Mouse (Mus musculus) stomach, embryonic 15.5 days (tissue): ENCODE results near the gene Hilpda. TPM values are rescaled to one million over a fixed set of nuclear protein-coding genes. Genes with fewer than 3 reads are reported as not detected.

Experiments used
- ATAC-seq: fragments of 200-750 bp; cut with Nextera tagmentation; 2 replicates; pipeline ENCODE4 v1.8.0; 2017; ENCODE audit warnings: low read depth, moderate number of reproducible peaks, moderate TSS enrichment; ENCODE audit not compliant: insufficient read depth, low FRiP score
- H3K27ac ChIP-seq: fragments of 300-500 bp; sonication (generic); 2 replicates; pipeline ENCODE4 v1.5.1; 2015; ENCODE audit warnings: mild to moderate bottlenecking, inconsistent platforms
- H3K27me3 ChIP-seq: fragments of 300-500 bp; sonication (generic); replicated peaks from 2 replicates; pipeline ENCODE4 v1.6.1; 2015; ENCODE audit warnings: inconsistent platforms
- H3K36me3 ChIP-seq: fragments of 300-500 bp; sonication (generic); 2 replicates; pipeline ENCODE4 v1.6.1; 2015; ENCODE audit warnings: inconsistent platforms
- H3K4me1 ChIP-seq: fragments of 300-500 bp; sonication (generic); 2 replicates; pipeline ENCODE4 v1.6.1; 2015; ENCODE audit warnings: inconsistent platforms
- H3K4me2 ChIP-seq: fragments of 300-500 bp; sonication (generic); 2 replicates; pipeline ENCODE4 v1.6.1; 2015; ENCODE audit warnings: mild to moderate bottlenecking, inconsistent platforms
- H3K4me3 ChIP-seq: fragments of 300-500 bp; sonication (generic); replicated peaks from 2 replicates; pipeline ENCODE4 v1.5.1; 2015; ENCODE audit warnings: inconsistent platforms
- H3K9ac ChIP-seq: fragments of 300-500 bp; sonication (generic); 2 replicates; pipeline ENCODE4 v1.6.1; 2015; ENCODE audit warnings: inconsistent platforms
- H3K9me3 ChIP-seq: fragments of 300-500 bp; sonication (generic); 2 replicates; pipeline ENCODE4 v1.6.1; 2016; ENCODE audit warnings: inconsistent platforms
- WGBS: fragments of 180-500 bp; shearing (Covaris S2); methylation state at CpG from one replicate; pipeline ENCODE4 v1.1.7; 2015; 5-methylcytosine and 5-hydroxymethylcytosine counted together
- polyA plus RNA-seq: library from polyadenylated mRNA; unstranded; fragments of >200 nt; fragmentation: Nextera tagmentation; extraction: Ambion mirVana; gene quantifications from 2 replicates; pipeline ENCODE4 v1.2.1, GENCODE M21; 2015

Hilpda gene
- polyA plus RNA-seq, 1 experiment from 2014 or later = 34.6 TPM

- no peak for ATAC-seq
These were observed 25.7 kb upstream of the Hilpda start for GRCm38 (mm10) chr6:29246585-29246984.

GRCm38 (mm10) chr6:29247072-29247471 lies 25.2 kb upstream of the Hilpda start:
- H3K36me3 ChIP-seq = no peaks in the 10 kb centered on the region
- ATAC-seq = no peak
- no peaks in the 10 kb centered on the region for H3K9me3 ChIP-seq
- H3K27ac ChIP-seq = no peak overlapping the region
- H3K9ac ChIP-seq = no peak overlapping the region
- H3K4me1 ChIP-seq = no peaks in the 10 kb centered on the region
- H3K4me2 ChIP-seq = no peak overlapping the region
- 51% methylated on average over 4 of the region's 4 CpGs for WGBS
- no peak overlapping the region for H3K4me3 ChIP-seq
- no peaks in the 10 kb centered on the region for H3K27me3 ChIP-seq

More at GRCm38 (mm10) chr6:29246585-29246984, 25.7 kb upstream of the Hilpda start:
- Histone ChIP-seq H3K4me3 (no peak overlapping the region), H3K9ac (no peak overlapping the region), H3K9me3 (no peaks in the 10 kb centered on the region), H3K27ac (no peak overlapping the region), H3K4me2 (no peak overlapping the region), H3K36me3 (no peaks in the 10 kb centered on the region), H3K4me1 (no peaks in the 10 kb centered on the region), H3K27me3 (no peaks in the 10 kb centered on the region)
- 52% methylated on average over 5 of the region's 5 CpGs for WGBS

- 69% methylated on average over 1 of the region's 1 CpGs for WGBS
- Histone ChIP-seq H3K4me1 (no peaks in the 10 kb centered on the region), H3K9me3 (no peaks in the 10 kb centered on the region), H3K4me3 (no peak overlapping the region), H3K27me3 (no peaks in the 10 kb centered on the region), H3K9ac (no peak overlapping the region), H3K36me3 (no peaks in the 10 kb centered on the region), H3K4me2 (no peak overlapping the region), H3K27ac (no peak overlapping the region)
- no peak for ATAC-seq
These were observed 12.9 kb upstream of the Hilpda start for GRCm38 (mm10) chr6:29259418-29259817.

- ATAC-seq = no peak
- Histone ChIP-seq H3K27ac (no peak overlapping the region), H3K9me3 (no peaks in the 10 kb centered on the region), H3K4me3 (no peak overlapping the region), H3K4me1 (no peaks in the 10 kb centered on the region), H3K36me3 (no peaks in the 10 kb centered on the region), H3K27me3 (no peaks in the 10 kb centered on the region), H3K9ac (no peak overlapping the region), H3K4me2 (no peak overlapping the region)
- WGBS = 74% methylated on average over 5 of the region's 5 CpGs
These were observed 10.5 kb upstream of the Hilpda start for GRCm38 (mm10) chr6:29261831-29262230.

- H3K9ac ChIP-seq = no peak overlapping the region
- no peak for ATAC-seq
- no peaks in the 10 kb centered on the region for H3K36me3 ChIP-seq
- no peak overlapping the region for H3K27ac ChIP-seq
- no peak overlapping the region for H3K4me3 ChIP-seq
- H3K4me2 ChIP-seq = no peak overlapping the region
- 62% methylated on average over 6 of the region's 6 CpGs for WGBS
- no peaks in the 10 kb centered on the region for H3K9me3 ChIP-seq
- H3K4me1 ChIP-seq = no peaks in the 10 kb centered on the region
- no peaks in the 10 kb centered on the region for H3K27me3 ChIP-seq
These were observed 8.4 kb upstream of the Hilpda start for GRCm38 (mm10) chr6:29263650-29264455.

- Histone ChIP-seq H3K36me3 (no peaks in the 10 kb centered on the region), H3K27me3 (no peaks in the 10 kb centered on the region), H3K27ac (no peak overlapping the region), H3K9me3 (no peaks in the 10 kb centered on the region), H3K9ac (no peak overlapping the region), H3K4me3 (no peak overlapping the region), H3K4me2 (no peak overlapping the region), H3K4me1 (no peaks in the 10 kb centered on the region)
- 80% methylated on average over 3 of the region's 3 CpGs for WGBS
- no peak for ATAC-seq
These were observed 7.9 kb upstream of the Hilpda start for GRCm38 (mm10) chr6:29264456-29264781.

- H3K9ac ChIP-seq = no peak overlapping the region
- no peaks in the 10 kb centered on the region for H3K4me1 ChIP-seq
- no peaks in the 10 kb centered on the region for H3K36me3 ChIP-seq
- ATAC-seq = no peak
- no peak overlapping the region for H3K27ac ChIP-seq
- no peak overlapping the region for H3K4me2 ChIP-seq
- H3K9me3 ChIP-seq = no peaks in the 10 kb centered on the region
- 46% methylated on average over 4 of the region's 4 CpGs for WGBS
- no peak overlapping the region for H3K4me3 ChIP-seq
- no peaks in the 10 kb centered on the region for H3K27me3 ChIP-seq
These were observed 5.4 kb upstream of the Hilpda start for GRCm38 (mm10) chr6:29266936-29267335.

- no peak overlapping the region for H3K4me2 ChIP-seq
- no peaks in the 10 kb centered on the region for H3K27me3 ChIP-seq
- no peak overlapping the region for H3K27ac ChIP-seq
- 54% methylated on average over 6 of the region's 6 CpGs for WGBS
- H3K4me3 ChIP-seq = no peak overlapping the region
- peaks cover 7% of the 10 kb centered on the region; the same call in 1 of the 2 replicates for H3K4me1 ChIP-seq
- H3K9ac ChIP-seq = no peak overlapping the region
- H3K9me3 ChIP-seq = no peaks in the 10 kb centered on the region
- no peak for ATAC-seq
- no peaks in the 10 kb centered on the region for H3K36me3 ChIP-seq
These were observed 3.2 kb upstream of the Hilpda start for GRCm38 (mm10) chr6:29269006-29269668.

- ATAC-seq = no peak
- H3K4me3 ChIP-seq = no peak overlapping the region
- no peaks in the 10 kb centered on the region for H3K27me3 ChIP-seq
- peaks cover 7% of the 10 kb centered on the region; the same call in 1 of the 2 replicates for H3K4me1 ChIP-seq
- no peak overlapping the region for H3K9ac ChIP-seq
- H3K27ac ChIP-seq = no peak overlapping the region
- no peaks in the 10 kb centered on the region; the same call in 1 of the 2 replicates for H3K36me3 ChIP-seq
- H3K9me3 ChIP-seq = no peaks in the 10 kb centered on the region
- 5% methylated on average over 8 of the region's 8 CpGs for whole genome bisulfite sequencing
- peak overlapping the region; percentile 24 for H3K4me2 ChIP-seq
These were observed 1.3 kb upstream of the Hilpda start for GRCm38 (mm10) chr6:29270961-29271360.

GRCm38 (mm10) chr6:29276746-29277145 lies 4.5 kb downstream of the Hilpda start:
- Histone ChIP-seq H3K9me3 (no peaks in the 10 kb centered on the region), H3K4me2 (no peak overlapping the region), H3K27ac (no peak overlapping the region), H3K4me3 (no peak overlapping the region), H3K36me3 (no peaks in the 10 kb centered on the region; the same call in 1 of the 2 replicates), H3K9ac (no peak overlapping the region), H3K27me3 (no peaks in the 10 kb centered on the region), H3K4me1 (peaks cover 13% of the 10 kb centered on the region)
- 74% methylated on average over 5 of the region's 5 CpGs for WGBS
- ATAC-seq = no peak

GRCm38 (mm10) chr6:29278513-29279267 lies 6.4 kb downstream of the Hilpda start:
- Histone ChIP-seq H3K9ac (no peak overlapping the region), H3K4me2 (no peak overlapping the region), H3K4me1 (peaks cover 7% of the 10 kb centered on the region; the same call in 1 of the 2 replicates), H3K36me3 (no peaks in the 10 kb centered on the region; the same call in 1 of the 2 replicates), H3K27ac (no peak overlapping the region; the same call in 1 of the 2 replicates), H3K9me3 (no peaks in the 10 kb centered on the region), H3K4me3 (no peak overlapping the region), H3K27me3 (no peaks in the 10 kb centered on the region)
- 27% methylated on average over 8 of the region's 8 CpGs for WGBS
- ATAC-seq = peak; percentile 60; the same call in 1 of the 2 replicates

- Histone ChIP-seq H3K9me3 (no peaks in the 10 kb centered on the region), H3K36me3 (no peaks in the 10 kb centered on the region; the same call in 1 of the 2 replicates), H3K4me1 (peaks cover 6% of the 10 kb centered on the region; the same call in 1 of the 2 replicates), H3K9ac (no peak within 1 kb of the TSS), H3K4me3 (no peak within 1 kb of the TSS), H3K27me3 (no peaks in the 10 kb centered on the region), H3K27ac (no peak within 1 kb of the TSS; the same call in 1 of the 2 replicates), H3K4me2 (no peak within 1 kb of the TSS)
- WGBS = 85% methylated on average over 8 of the region's 8 CpGs
- no peak for ATAC-seq
These were observed 7.0 kb downstream of the Hilpda start, which contains the start of gene Fam71f2 for GRCm38 (mm10) chr6:29279293-29279692. Gene Fam71f2, plus strand, starts transcription at chr6:29279593.
